Mouse (Mus musculus) stomach, embryonic 16.5 days (tissue): Measurements from ENCODE around the gene Trem3. TPM values are rescaled to one million over a fixed set of nuclear protein-coding genes. Genes with fewer than 3 reads are reported as not detected.

ENCODE experiments used
- ATAC-seq: fragments of 200-750 bp; cut with Nextera tagmentation; 2 replicates; pipeline ENCODE4 v1.8.0; 2017; ENCODE audit warnings: moderate number of reproducible peaks, moderate TSS enrichment; ENCODE audit not compliant: insufficient read depth, low FRiP score
- H3K27ac ChIP-seq: fragments of 300-500 bp; sonication (generic); 2 replicates; pipeline ENCODE4 v1.5.1; 2014; ENCODE audit warnings: low read length
- H3K27me3 ChIP-seq: fragments of 300-500 bp; sonication (generic); 2 replicates; pipeline ENCODE4 v1.6.1; 2014; ENCODE audit warnings: low read length, control low read depth, mixed read lengths; ENCODE audit not compliant: control insufficient read depth, insufficient read depth
- H3K36me3 ChIP-seq: fragments of 300-500 bp; sonication (generic); 2 replicates; pipeline ENCODE4 v1.6.1; 2014; ENCODE audit warnings: low read length; ENCODE audit not compliant: control insufficient read depth, insufficient read depth
- H3K4me1 ChIP-seq: fragments of 300-500 bp; sonication (generic); 2 replicates; pipeline ENCODE4 v1.6.1; 2014; ENCODE audit warnings: low read length, control low read depth, mixed read lengths; ENCODE audit not compliant: control insufficient read depth, insufficient read depth
- H3K4me2 ChIP-seq: fragments of 300-500 bp; sonication (generic); 2 replicates; pipeline ENCODE4 v1.6.1; 2014; ENCODE audit warnings: low read depth, low read length, mixed read lengths
- H3K4me3 ChIP-seq: fragments of 300-500 bp; sonication (generic); replicated peaks from 2 replicates; pipeline ENCODE4 v1.5.1; 2014; ENCODE audit warnings: mild to moderate bottlenecking, low read length
- H3K9ac ChIP-seq: fragments of 300-500 bp; sonication (generic); 2 replicates; pipeline ENCODE4 v1.6.1; 2014; ENCODE audit warnings: low read length
- H3K9me3 ChIP-seq: fragments of 300-500 bp; sonication (generic); replicated peaks from 2 replicates; pipeline ENCODE4 v1.6.1; 2016; ENCODE audit warnings: low read length, control low read depth; ENCODE audit not compliant: control insufficient read depth
- WGBS: fragments of 180-500 bp; shearing (Covaris S2); extraction: QIAGEN DNeasy Blood & Tissue Kit; methylation state at CpG from one replicate; pipeline ENCODE4 v1.1.7; 2014; 5-methylcytosine and 5-hydroxymethylcytosine counted together
- polyA plus RNA-seq: library from polyadenylated mRNA; unstranded; fragments of >200 nt; fragmentation: Nextera tagmentation; extraction: Ambion mirVana; gene quantifications from 2 replicates; pipeline ENCODE4 v1.2.1, GENCODE M21; 2015

The Trem3 gene
- polyA plus RNA-seq, result 0.94 and 1.1 TPM in 2 replicates

DNA sequence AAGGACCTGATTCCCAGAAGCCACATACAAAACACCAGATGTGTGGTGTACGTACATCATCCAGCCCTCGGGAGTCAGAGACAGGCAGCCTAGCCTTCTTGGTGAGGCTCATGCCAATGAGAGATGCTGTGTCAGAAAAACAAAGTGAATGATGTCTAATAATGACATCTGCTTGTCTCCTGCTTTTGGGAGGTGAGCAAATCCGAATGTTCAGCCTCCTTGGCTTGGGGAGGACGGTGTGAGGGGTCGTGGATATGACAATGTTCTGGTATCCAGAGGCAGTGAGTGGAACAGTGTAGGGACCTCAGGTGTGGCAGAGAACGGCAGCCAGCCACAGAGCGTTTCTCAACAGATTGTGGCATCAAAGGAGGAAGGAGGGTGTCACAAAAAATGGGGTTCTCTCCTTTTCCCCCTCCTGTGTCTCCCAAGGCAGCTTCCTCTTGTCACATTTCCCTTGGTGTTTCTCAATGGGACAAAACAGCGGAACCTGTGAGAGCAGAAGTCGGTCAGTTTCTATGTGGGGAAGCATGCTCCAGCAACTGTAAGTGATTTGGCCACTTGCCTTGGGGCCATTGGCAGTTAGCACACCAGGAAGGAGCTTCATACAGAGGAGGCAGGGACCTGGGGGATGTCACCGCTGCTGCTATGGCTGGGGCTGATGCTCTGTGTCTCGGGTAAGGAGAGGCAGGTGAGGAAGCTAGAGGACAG is at the start of gene Trem3:
Gene Trem3, plus strand, starts transcription at position 557 of the 708 bp plus-strand sequence.
- no peak for ATAC-seq

GRCm38 (mm10) chr17:48203086-48203485 is 44.5 kb upstream of the Trem3 start:
- Histone ChIP-seq H3K27ac (no peak overlapping the region), H3K4me3 (no peak overlapping the region), H3K4me2 (no peak overlapping the region), H3K9ac (no peak overlapping the region), H3K4me1 (no peaks in the 10 kb centered on the region), H3K27me3 (no peaks in the 10 kb centered on the region), H3K36me3 (no peaks in the 10 kb centered on the region), H3K9me3 (peaks cover 10% of the 10 kb centered on the region; the same call in 1 of the 2 replicates)
- WGBS, result 95% methylated on average over 12 of the region's 12 CpGs
- ATAC-seq, result no peak

More for the DNA sequence above, at the start of gene Trem3:
- 74% methylated on average over 11 of the region's 11 CpGs for WGBS
- Histone ChIP-seq H3K36me3 (no peaks in the 10 kb centered on the region), H3K4me2 (no peak within 1 kb of the TSS), H3K9ac (no peak within 1 kb of the TSS), H3K27me3 (no peaks in the 10 kb centered on the region), H3K4me1 (no peaks in the 10 kb centered on the region), H3K9me3 (no peaks in the 10 kb centered on the region), H3K4me3 (no peak within 1 kb of the TSS), H3K27ac (no peak within 1 kb of the TSS)

DNA sequence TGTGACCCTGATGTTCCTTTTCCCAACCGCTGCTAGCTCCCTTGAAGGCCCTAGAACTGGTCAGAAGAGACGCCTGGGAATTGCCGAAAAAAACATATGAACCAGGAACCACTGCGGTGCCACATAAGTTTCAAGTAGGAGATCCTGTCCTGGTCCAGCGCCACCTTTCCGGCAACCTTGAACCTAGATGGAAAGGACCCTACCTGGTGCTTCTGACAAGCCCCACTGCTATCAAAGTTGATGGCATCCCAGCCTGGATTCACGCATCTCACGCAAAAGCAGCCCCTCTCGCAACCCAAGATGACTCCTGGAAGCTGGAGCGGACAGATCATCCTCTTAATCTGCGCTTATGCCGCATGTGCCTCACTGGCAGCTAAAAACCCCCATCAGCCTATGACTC is 35.0 kb upstream of the Trem3 start:
- ATAC-seq, result no peak
- Histone ChIP-seq H3K36me3 (no peaks in the 10 kb centered on the region), H3K27me3 (no peaks in the 10 kb centered on the region), H3K9ac (no peak overlapping the region), H3K4me3 (no peak overlapping the region), H3K4me2 (no peak overlapping the region), H3K4me1 (no peaks in the 10 kb centered on the region), H3K27ac (no peak overlapping the region), H3K9me3 (no peaks in the 10 kb centered on the region)
- WGBS, result 91% methylated on average over 12 of the region's 12 CpGs

- WGBS, result 72% methylated on average over 5 of the region's 5 CpGs
- no peak for ATAC-seq
- Histone ChIP-seq H3K9ac (no peak overlapping the region), H3K27me3 (no peaks in the 10 kb centered on the region), H3K36me3 (no peaks in the 10 kb centered on the region), H3K27ac (no peak overlapping the region), H3K4me3 (no peak overlapping the region), H3K4me2 (no peak overlapping the region), H3K4me1 (no peaks in the 10 kb centered on the region), H3K9me3 (0 out of 2 replicates have a peak, but pooled peaks cover 2% of the 10 kb centered on the region)
Observed at GRCm38 (mm10) chr17:48213511-48213910, 34.1 kb upstream of the Trem3 start.

DNA sequence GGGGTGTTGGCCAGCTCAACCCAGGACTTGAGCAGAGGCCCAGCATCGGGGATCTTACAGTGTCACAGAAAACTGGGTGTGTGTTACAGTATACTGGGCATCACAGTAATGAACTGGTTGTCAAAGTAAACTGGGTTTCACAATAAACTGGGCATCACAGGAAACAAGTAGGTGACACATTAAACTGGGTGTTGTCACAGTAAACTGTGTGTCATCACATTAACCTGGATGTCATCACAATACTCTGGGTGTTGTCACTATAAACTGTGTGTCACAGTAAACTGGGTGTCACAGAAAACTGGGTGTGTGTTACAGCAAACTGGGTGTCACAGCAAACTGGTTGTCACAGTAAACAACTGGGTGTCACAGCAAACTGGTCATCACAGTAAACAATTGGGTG is 32.1 kb upstream of the Trem3 start:
- Histone ChIP-seq H3K4me3 (no peak overlapping the region), H3K36me3 (no peaks in the 10 kb centered on the region), H3K27ac (no peak overlapping the region), H3K27me3 (no peaks in the 10 kb centered on the region), H3K9me3 (0 out of 2 replicates have a peak, but pooled peaks cover 2% of the 10 kb centered on the region), H3K4me1 (no peaks in the 10 kb centered on the region), H3K4me2 (no peak overlapping the region), H3K9ac (no peak overlapping the region)
- ATAC-seq, result no peak
- 94% methylated on average over 1 of the region's 1 CpGs for WGBS

GRCm38 (mm10) chr17:48230680-48231079 is 16.9 kb upstream of the Trem3 start:
- Histone ChIP-seq H3K27ac (no peak overlapping the region), H3K36me3 (no peaks in the 10 kb centered on the region), H3K4me1 (no peaks in the 10 kb centered on the region), H3K4me3 (no peak overlapping the region), H3K4me2 (no peak overlapping the region), H3K9me3 (no peaks in the 10 kb centered on the region), H3K9ac (no peak overlapping the region), H3K27me3 (no peaks in the 10 kb centered on the region)
- no peak for ATAC-seq
- 79% methylated on average over 7 of the region's 7 CpGs for WGBS

DNA sequence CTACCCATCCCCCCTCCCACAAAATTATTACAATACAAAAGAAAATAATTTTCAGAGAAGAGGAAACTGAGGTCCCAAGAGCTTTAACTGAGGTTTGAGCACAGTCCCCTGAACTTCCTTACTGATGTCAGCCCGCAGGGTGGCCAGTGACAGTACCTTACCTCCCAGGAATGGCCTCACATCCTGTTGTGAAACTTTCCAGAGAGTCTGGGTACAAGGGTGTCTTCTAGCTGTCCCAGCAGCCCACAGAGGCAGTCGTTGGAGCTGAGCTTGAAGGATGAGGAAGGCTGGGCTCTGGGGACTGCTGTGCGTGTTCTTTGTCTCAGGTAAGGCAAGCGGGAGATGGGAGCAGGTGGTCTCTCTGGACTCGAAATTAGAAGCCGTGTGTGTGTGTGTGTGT is 15.1 kb upstream of the Trem3 start, which contains the start of gene Trem1:
Gene Trem1, plus strand, starts transcription at position 251 of the 400 bp plus-strand sequence.
- H3K9me3 ChIP-seq, result no peaks in the 10 kb centered on the region
- WGBS, result 68% methylated on average over 6 of the region's 6 CpGs
- H3K4me2 ChIP-seq, result no peak within 1 kb of the TSS
- no peak within 1 kb of the TSS for H3K27ac ChIP-seq
- H3K27me3 ChIP-seq, result no peaks in the 10 kb centered on the region
- H3K4me1 ChIP-seq, result no peaks in the 10 kb centered on the region
- H3K9ac ChIP-seq, result no peak within 1 kb of the TSS
- no peaks in the 10 kb centered on the region for H3K36me3 ChIP-seq
- no peak within 1 kb of the TSS for H3K4me3 ChIP-seq
- no peak for ATAC-seq

DNA sequence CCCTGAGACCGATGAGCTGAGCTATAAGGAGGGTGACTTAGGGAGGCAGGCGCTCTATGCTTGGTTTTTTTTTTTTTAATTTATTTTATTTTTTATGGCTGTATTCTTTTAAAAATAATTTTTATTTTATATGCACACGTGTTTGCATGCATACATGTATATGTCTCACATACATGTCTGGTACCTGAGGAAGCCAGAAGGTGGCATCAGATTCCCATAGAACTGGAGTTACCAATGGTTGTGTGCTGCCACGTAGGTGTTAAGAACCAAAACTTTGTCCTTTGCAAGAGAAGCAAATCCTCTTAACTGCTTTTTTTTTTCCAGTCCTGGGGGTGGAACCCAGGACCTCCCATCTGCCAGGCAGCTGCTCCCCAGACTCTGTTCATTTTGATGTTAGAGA is 13.8 kb upstream of the Trem3 start:
- H3K27me3 ChIP-seq, result no peaks in the 10 kb centered on the region
- no peak for ATAC-seq
- H3K4me1 ChIP-seq, result no peaks in the 10 kb centered on the region
- H3K36me3 ChIP-seq, result no peaks in the 10 kb centered on the region
- no peak overlapping the region for H3K4me2 ChIP-seq
- H3K4me3 ChIP-seq, result no peak overlapping the region
- 90% methylated on average over 4 of the region's 4 CpGs for WGBS
- H3K9ac ChIP-seq, result no peak overlapping the region
- no peaks in the 10 kb centered on the region for H3K9me3 ChIP-seq
- no peak overlapping the region for H3K27ac ChIP-seq

DNA sequence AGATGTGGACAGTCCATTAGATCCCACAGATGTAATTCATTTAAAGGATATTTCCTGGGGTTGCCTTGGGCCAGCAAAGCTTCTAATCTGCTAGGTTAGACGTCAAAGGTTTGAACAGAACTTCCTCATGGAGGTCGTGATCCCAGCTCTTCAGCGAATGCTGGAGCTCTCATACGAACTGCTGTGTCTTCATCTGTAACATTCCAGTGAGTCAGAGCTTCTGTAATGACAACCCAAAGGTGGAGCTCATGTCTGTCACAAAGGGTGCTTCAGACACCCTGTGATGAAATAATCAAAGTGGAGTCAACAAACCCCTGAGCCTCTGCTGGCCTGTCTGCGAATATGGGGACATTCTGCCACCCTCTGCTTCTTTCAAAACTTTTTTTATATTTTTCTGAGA is 13.0 kb upstream of the Trem3 start:
- H3K4me2 ChIP-seq, result no peak overlapping the region
- H3K4me3 ChIP-seq, result no peak overlapping the region
- H3K4me1 ChIP-seq, result no peaks in the 10 kb centered on the region
- H3K36me3 ChIP-seq, result no peaks in the 10 kb centered on the region
- H3K27me3 ChIP-seq, result no peaks in the 10 kb centered on the region
- no peak overlapping the region for H3K9ac ChIP-seq
- no peak for ATAC-seq
- 56% methylated on average over 5 of the region's 5 CpGs for WGBS
- H3K27ac ChIP-seq, result no peak overlapping the region
- no peaks in the 10 kb centered on the region for H3K9me3 ChIP-seq
